Mouse (Mus musculus) midbrain, embryonic 14.5 days (tissue): ENCODE results near the gene Tsnaxip1. TPM values are rescaled to one million over a fixed set of nuclear protein-coding genes. Genes with fewer than 3 reads are reported as not detected.

Experiments
- ATAC-seq: fragments of 200-750 bp; cut with Nextera tagmentation; 2 replicates; pipeline ENCODE4 v1.8.0; 2017; ENCODE audit warnings: moderate number of reproducible peaks, moderate library complexity; ENCODE audit not compliant: low FRiP score, low TSS enrichment
- DNase-seq: peaks from one replicate; pipeline ENCODE4 v3.0.0-alpha.2; 2015
- H3K27ac ChIP-seq: fragments of 300-500 bp; sonication (generic); replicated peaks from 2 replicates; pipeline ENCODE4 v1.5.1; 2014; ENCODE audit warnings: mild to moderate bottlenecking, low read depth, low read length, moderate library complexity
- H3K27me3 ChIP-seq: fragments of 300-500 bp; sonication (generic); 2 replicates; pipeline ENCODE4 v1.6.1; 2014; ENCODE audit warnings: low read length, control low read depth, mixed read lengths; ENCODE audit not compliant: control insufficient read depth, insufficient read depth
- H3K36me3 ChIP-seq: fragments of 300-500 bp; sonication (generic); 2 replicates; pipeline ENCODE4 v1.6.1; 2014; ENCODE audit warnings: low read length, control low read depth; ENCODE audit not compliant: control insufficient read depth, insufficient read depth
- H3K4me1 ChIP-seq: fragments of 300-500 bp; sonication (generic); 2 replicates; pipeline ENCODE4 v1.6.1; 2014; ENCODE audit warnings: mild to moderate bottlenecking, antibody characterized with exemption, low read length, control low read depth; ENCODE audit not compliant: control insufficient read depth, insufficient read depth
- H3K4me2 ChIP-seq: fragments of 300-500 bp; sonication (generic); 2 replicates; pipeline ENCODE4 v1.6.1; 2014; ENCODE audit warnings: mild to moderate bottlenecking, low read length, moderate library complexity
- H3K4me3 ChIP-seq: fragments of 300-500 bp; sonication (generic); replicated peaks from 2 replicates; pipeline ENCODE4 v1.5.1; 2014; ENCODE audit warnings: low read depth, low read length
- H3K9ac ChIP-seq: fragments of 300-500 bp; sonication (generic); replicated peaks from 2 replicates; pipeline ENCODE4 v1.6.1; 2014; ENCODE audit warnings: mild to moderate bottlenecking, low read length, moderate library complexity
- H3K9me3 ChIP-seq: fragments of 300-500 bp; sonication (generic); 2 replicates; pipeline ENCODE4 v1.6.1; 2016; ENCODE audit warnings: low read length, control low read depth, mixed read lengths; ENCODE audit not compliant: control insufficient read depth
- WGBS: fragments of 180-500 bp; shearing (Covaris S2); extraction: QIAGEN DNeasy Blood & Tissue Kit; methylation state at CpG from one replicate; pipeline ENCODE4 v1.1.7; 2014; 5-methylcytosine and 5-hydroxymethylcytosine counted together
- polyA plus RNA-seq: library from polyadenylated mRNA; unstranded; fragments of >200 nt; fragmentation: Nextera tagmentation; extraction: Ambion mirVana; gene quantifications from 2 replicates; pipeline ENCODE4 v1.2.1, GENCODE M21; 2014

Gene Tsnaxip1
- polyA plus RNA-seq, 1 experiment from 2014 or later = 0.24 TPM

GRCm38 (mm10) chr8:105852146-105852729, 24.7 kb downstream of the Tsnaxip1 start:
- WGBS = 86% methylated on average over 12 of the region's 12 CpGs
- Histone ChIP-seq H3K4me2 (peak overlapping the region; percentile 58), H3K4me1 (peaks cover 25% of the 10 kb centered on the region), H3K27ac (no peak overlapping the region), H3K9me3 (no peaks in the 10 kb centered on the region), H3K36me3 (peaks cover 25% of the 10 kb centered on the region), H3K27me3 (no peaks in the 10 kb centered on the region), H3K4me3 (peak overlapping the region; percentile 73), H3K9ac (no peak overlapping the region)
- ATAC-seq (no peak), DNase-seq (peak; percentile 2)

- no peaks in the 10 kb centered on the region for H3K27me3 ChIP-seq
- H3K4me2 ChIP-seq = peak within 1 kb of the TSS; percentile 58
- H3K36me3 ChIP-seq = peaks cover 16% of the 10 kb centered on the region
- no peak for DNase-seq
- H3K4me1 ChIP-seq = peaks cover 32% of the 10 kb centered on the region
- H3K4me3 ChIP-seq = no peak within 1 kb of the TSS; the same call in 1 of the 2 replicates
- H3K9me3 ChIP-seq = no peaks in the 10 kb centered on the region
- H3K27ac ChIP-seq = no peak within 1 kb of the TSS
- no peak for ATAC-seq
- WGBS = 97% methylated on average over 3 of the region's 3 CpGs
- no peak within 1 kb of the TSS for H3K9ac ChIP-seq
These were observed 25.6 kb downstream of the Tsnaxip1 start, which contains the start of gene Cenpt for GRCm38 (mm10) chr8:105853178-105853577. Cenpt (minus strand) TSS chr8:105853278.

GRCm38 (mm10) chr8:105854303-105854702, 26.8 kb downstream of the Tsnaxip1 start:
- H3K4me1 ChIP-seq = peaks cover 32% of the 10 kb centered on the region
- H3K9ac ChIP-seq = no peak overlapping the region; the same call in 1 of the 2 replicates
- no peaks in the 10 kb centered on the region for H3K9me3 ChIP-seq
- peak overlapping the region; percentile 79 for H3K4me3 ChIP-seq
- peak overlapping the region; percentile 79; the same call in 1 of the 2 replicates for H3K27ac ChIP-seq
- ATAC-seq (no peak), DNase-seq (no peak)
- H3K4me2 ChIP-seq = peak overlapping the region; percentile 99
- H3K36me3 ChIP-seq = peaks cover 7% of the 10 kb centered on the region
- no peaks in the 10 kb centered on the region for H3K27me3 ChIP-seq
- 27% methylated on average over 8 of the region's 8 CpGs for WGBS

GRCm38 (mm10) chr8:105854715-105855216, 27.2 kb downstream of the Tsnaxip1 start, which contains the start of gene Thap11:
Thap11 (plus strand) TSS chr8:105855132.
- H3K9me3 ChIP-seq = no peaks in the 10 kb centered on the region
- peak; percentile 96 for DNase-seq
- H3K4me1 ChIP-seq = peaks cover 36% of the 10 kb centered on the region
- peak within 1 kb of the TSS; percentile 99 for H3K4me2 ChIP-seq
- peak; percentile 90 for ATAC-seq
- H3K27me3 ChIP-seq = no peaks in the 10 kb centered on the region
- peak within 1 kb of the TSS; percentile 76 for H3K9ac ChIP-seq
- under 1% methylated on average over 43 of the region's 43 CpGs for WGBS
- H3K4me3 ChIP-seq = peak within 1 kb of the TSS; percentile 79
- H3K36me3 ChIP-seq = peaks cover 3% of the 10 kb centered on the region; the same call in 1 of the 2 replicates
- H3K27ac ChIP-seq = peak within 1 kb of the TSS; percentile 79

- H3K4me2 ChIP-seq = peak overlapping the region; percentile 99
- WGBS = under 1% methylated on average over 71 of the region's 71 CpGs
- H3K27me3 ChIP-seq = no peaks in the 10 kb centered on the region
- H3K9me3 ChIP-seq = no peaks in the 10 kb centered on the region
- H3K9ac ChIP-seq = peak overlapping the region; percentile 76
- DNase-seq = peak; percentile 61
- peaks cover 35% of the 10 kb centered on the region for H3K4me1 ChIP-seq
- peak overlapping the region; percentile 79 for H3K4me3 ChIP-seq
- 0 out of 2 replicates have a peak, but pooled peaks cover 3% of the 10 kb centered on the region for H3K36me3 ChIP-seq
- ATAC-seq = peak; percentile 10
- H3K27ac ChIP-seq = peak overlapping the region; percentile 79
These were observed 28.0 kb downstream of the Tsnaxip1 start for GRCm38 (mm10) chr8:105855248-105856167.

- WGBS = 26% methylated on average over 15 of the region's 15 CpGs
- Histone ChIP-seq H3K9ac (peak overlapping the region; percentile 76), H3K4me3 (peak overlapping the region; percentile 79), H3K27me3 (no peaks in the 10 kb centered on the region), H3K9me3 (no peaks in the 10 kb centered on the region), H3K4me2 (peak overlapping the region; percentile 99), H3K27ac (peak overlapping the region; percentile 79), H3K36me3 (0 out of 2 replicates have a peak, but pooled peaks cover 3% of the 10 kb centered on the region), H3K4me1 (peaks cover 33% of the 10 kb centered on the region)
- ATAC-seq = no peak
- no peak for DNase-seq
These were observed 28.8 kb downstream of the Tsnaxip1 start for GRCm38 (mm10) chr8:105856168-105856835.

- DNase-seq = no peak
- H3K27ac ChIP-seq = no peak overlapping the region
- H3K9me3 ChIP-seq = no peaks in the 10 kb centered on the region
- WGBS = 83% methylated on average over 5 of the region's 5 CpGs
- 0 out of 2 replicates have a peak, but pooled peaks cover 3% of the 10 kb centered on the region for H3K36me3 ChIP-seq
- peaks cover 46% of the 10 kb centered on the region for H3K4me1 ChIP-seq
- no peak overlapping the region for H3K9ac ChIP-seq
- no peak overlapping the region for H3K4me2 ChIP-seq
- H3K4me3 ChIP-seq = no peak overlapping the region
- no peaks in the 10 kb centered on the region for H3K27me3 ChIP-seq
- ATAC-seq = no peak
These were observed 31.0 kb downstream of the Tsnaxip1 start for GRCm38 (mm10) chr8:105858495-105858894.

- Histone ChIP-seq H3K27ac (no peak overlapping the region), H3K36me3 (0 out of 2 replicates have a peak, but pooled peaks cover 3% of the 10 kb centered on the region), H3K9ac (no peak overlapping the region; the same call in 1 of the 2 replicates), H3K4me1 (peaks cover 46% of the 10 kb centered on the region), H3K27me3 (no peaks in the 10 kb centered on the region), H3K9me3 (no peaks in the 10 kb centered on the region), H3K4me3 (no peak overlapping the region), H3K4me2 (peak overlapping the region; percentile 74; the same call in 1 of the 2 replicates)
- WGBS = 68% methylated on average over 5 of the region's 5 CpGs
- DNase-seq (no peak), ATAC-seq (no peak)
These were observed 31.8 kb downstream of the Tsnaxip1 start for GRCm38 (mm10) chr8:105859314-105859713.
